ENCODE assay signal across 8 mouse cellular contexts in the genomic region with DNA sequence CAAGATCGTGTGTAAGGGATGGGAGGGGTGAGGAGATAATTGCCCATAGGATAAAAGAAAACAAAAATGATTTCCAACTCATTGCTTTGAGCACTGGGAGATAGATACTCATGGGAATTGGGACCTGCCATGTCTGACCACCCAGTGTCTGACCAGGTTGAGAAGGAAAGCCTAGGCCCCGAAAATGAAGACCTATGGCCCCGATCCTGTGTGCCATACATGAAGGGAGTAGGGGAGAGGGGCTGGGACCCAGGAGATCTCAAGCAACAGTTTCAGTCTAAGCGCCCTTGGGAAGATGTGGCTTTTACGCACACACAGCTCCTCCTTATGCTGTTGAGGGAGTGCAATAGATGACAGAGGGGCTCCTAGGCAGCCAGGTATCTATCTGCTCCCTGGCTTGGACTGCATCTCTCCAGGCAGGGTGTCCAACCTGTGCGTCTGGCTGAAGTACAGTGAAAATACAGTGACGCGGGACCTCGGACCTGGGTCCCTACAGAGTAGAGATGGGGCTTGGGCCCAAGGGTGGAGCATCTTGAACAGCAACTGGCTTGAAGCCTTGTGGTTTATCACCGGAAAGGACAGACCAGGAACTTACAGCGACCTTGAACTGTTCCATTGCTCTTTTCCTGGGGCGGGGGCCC. TPM values are rescaled to one million over a fixed set of nuclear protein-coding genes. Genes with fewer than 3 reads are reported as not detected.
DNase-seq lines count a peak whose midpoint lies in the region; ATAC-seq and TF ChIP-seq lines count a peak whose summit lies in the region.

No protein-coding gene starts in this region.

- peaks cover 27% of the 10 kb centered on the region for H3K27me3 ChIP-seq in lung, embryonic 14.5 days (ENCODE audit: insufficient read depth, low read length)
- H3K27me3 ChIP-seq in forebrain, embryonic 10.5 days (ENCODE audit: poor library complexity, severe bottlenecking) = peaks cover 62% of the 10 kb centered on the region
- H3K27me3 ChIP-seq in hindbrain, embryonic 15.5 days = peaks cover 44% of the 10 kb centered on the region
- H3K27me3 ChIP-seq in myocyte (ENCODE audit: control insufficient read depth, insufficient read depth, insufficient read length) = peaks cover 12% of the 10 kb centered on the region

- H3K4me3 ChIP-seq in lung, embryonic 14.5 days (ENCODE audit: low read depth, low read length) = peak overlapping the region; percentile 54
- peak overlapping the region; percentile 59 for H3K4me3 ChIP-seq in forebrain, embryonic 10.5 days
- peak overlapping the region; percentile 58 for H3K4me3 ChIP-seq in hindbrain, embryonic 15.5 days
- no peak overlapping the region for H3K4me3 ChIP-seq in myocyte

- H3K4me1 ChIP-seq in lung, embryonic 14.5 days (ENCODE audit: insufficient read depth) = 0 out of 2 replicates have a peak, but pooled peaks cover 7% of the 10 kb centered on the region
- H3K4me1 ChIP-seq in forebrain, embryonic 10.5 days = peaks cover 27% of the 10 kb centered on the region
- H3K4me1 ChIP-seq in hindbrain, embryonic 15.5 days (replicated peaks) = peaks cover 23% of the 10 kb centered on the region

- H3K27ac ChIP-seq in lung, embryonic 14.5 days (ENCODE audit: low read depth) = peak overlapping the region; percentile 93
- no peak overlapping the region for H3K27ac ChIP-seq in forebrain, embryonic 10.5 days
- no peak overlapping the region for H3K27ac ChIP-seq in hindbrain, embryonic 15.5 days (replicated peaks)

- WGBS in lung, embryonic 14.5 days = 10% methylated on average over 12 of the region's 12 CpGs
- WGBS in forebrain, embryonic 10.5 days = 7% methylated on average over 12 of the region's 12 CpGs
- 5% methylated on average over 12 of the region's 12 CpGs for WGBS in hindbrain, embryonic 15.5 days

- peak overlapping the region; percentile 80 for H3K4me2 ChIP-seq in lung, embryonic 14.5 days
- H3K4me2 ChIP-seq in hindbrain, embryonic 15.5 days = peak overlapping the region; percentile 99
- peak overlapping the region; percentile 50 for H3K4me2 ChIP-seq in myocyte (ENCODE audit: low read depth)

- no peak for TF ChIP-seq CTCF in lung, embryonic 14.5 days (IDR thresholded peaks at IDR 0.05; ENCODE audit: low read depth)

- no peaks in the 10 kb centered on the region for H3K9me3 ChIP-seq in lung, embryonic 14.5 days (ENCODE audit: low read depth, low read length)
- no peaks in the 10 kb centered on the region for H3K9me3 ChIP-seq in forebrain, embryonic 10.5 days
- no peaks in the 10 kb centered on the region for H3K9me3 ChIP-seq in hindbrain, embryonic 15.5 days

- peak overlapping the region; percentile 69 for H3K9ac ChIP-seq in lung, embryonic 14.5 days
- H3K9ac ChIP-seq in hindbrain, embryonic 15.5 days = peak overlapping the region; percentile 34; the same call in 1 of the 2 replicates

- H3ac ChIP-seq in myocyte (ENCODE audit: control insufficient read depth, insufficient read length) = no peak overlapping the region

- H3K36me3 ChIP-seq in lung, embryonic 14.5 days (ENCODE audit: insufficient read depth) = no peaks in the 10 kb centered on the region
- no peaks in the 10 kb centered on the region for H3K36me3 ChIP-seq in forebrain, embryonic 10.5 days (replicated peaks)
- no peaks in the 10 kb centered on the region for H3K36me3 ChIP-seq in hindbrain, embryonic 15.5 days
- H3K36me3 ChIP-seq in myocyte (ENCODE audit: control insufficient read depth, insufficient read depth) = no peaks in the 10 kb centered on the region

- no peak for TF ChIP-seq POLR2A in myocyte (IDR thresholded peaks at IDR 0.05; ENCODE audit: insufficient read length, low read depth)

- ATAC-seq in lung, embryonic 14.5 days (ENCODE audit: insufficient read depth) = no peak; the same call in 1 of the 2 replicates
- peak; percentile 57; the same call in 1 of the 2 replicates for ATAC-seq in hindbrain, embryonic 15.5 days (ENCODE audit: low FRiP score, low read depth)
- ATAC-seq in activated CD4-positive, CD25-positive, alpha-beta regulatory T cell, adult 4 months = no peak

- peak; percentile 31 for DNase-seq in lung, embryonic 14.5 days
- no peak for DNase-seq in lung, adult 18-20 months
- no peak for DNase-seq in forebrain, embryonic 10.5 days (ENCODE audit: extremely low spot score, low spot score)
- no peak for DNase-seq in B cell, adult 2 months
- no peak for DNase-seq in spleen, postnatal 4 days (ENCODE audit: low spot score in 2 of 2)

- H3K79me2 ChIP-seq in myocyte (ENCODE audit: control insufficient read depth, insufficient read depth) = no peaks in the 10 kb centered on the region

TF ChIP-seq in myocyte, 11 proteins besides CTCF, POLR2A, EP300 and RAD21:
- TF ChIP-seq MYOD1 (IDR thresholded peaks at IDR 0.05; ENCODE audit: control insufficient read depth in 1 of 3, insufficient read length in 2 of 3, low read depth in 2 of 3) (no peak), POLR2AphosphoS2 (IDR thresholded peaks at IDR 0.05; ENCODE audit: insufficient read length, low read depth) (no peak), REST (IDR thresholded peaks at IDR 0.05; ENCODE audit: insufficient read depth, insufficient read length) (no peak), MYOG (IDR thresholded peaks at IDR 0.05; ENCODE audit: control insufficient read depth in 1 of 3, insufficient read depth in 1 of 3, insufficient read length in 2 of 3, low read depth in 2 of 3) (no peak)

RNA-seq across cellular contexts. Expression of a gene that starts 0.6 kb away (rescaled TPM):
- 87.5 and 89.0 TPM in 2 replicates for polyA plus RNA-seq in lung, embryonic 14.5 days (2014; fragmentation: Nextera tagmentation; extraction: Ambion mirVana)
- polyA plus RNA-seq in forebrain, embryonic 10.5 days (2016; fragmentation: Nextera tagmentation; extraction: Ambion mirVana) = 0.26 and 0.37 TPM in 2 replicates
- 0.34 TPM in 1 of 2 replicates, not detected in the other for polyA plus RNA-seq in hindbrain, embryonic 15.5 days (2015; fragmentation: Nextera tagmentation; extraction: Ambion mirVana)
- not detected for polyA plus RNA-seq in myocyte (2012; fragmentation: generic; extraction: Trizol)
- polyA plus RNA-seq in activated CD4-positive, CD25-positive, alpha-beta regulatory T cell, adult 4 months (2017; shearing (Covaris generic)) = not detected

Comparison
In these comparisons a context has a peak if more than half of its experiments do, and no peak if none do; other contexts are left out.
1. RNA of a gene that starts 0.6 kb away (polyA plus RNA-seq): 87.5 to 89.0 TPM in lung, embryonic 14.5 days; 0.26 to 0.37 TPM in forebrain, embryonic 10.5 days, 0.34 TPM in hindbrain, embryonic 15.5 days, not detected in myocyte (single experiment) and not detected in activated CD4-positive, CD25-positive, alpha-beta regulatory T cell, adult 4 months; every median in the first group is over 10 times any median in the second.
2. Peak in every context shown above with its lines, with median percentiles within 50 percentile points of each other: H3K4me2 ChIP-seq.